Mouse (Mus musculus) liver, embryonic 14.5 days (tissue): ENCODE measurements at regions not wholly inside any gene's neighbourhood (a gene's known extent, or its start where the extent isn't known, plus 50 kb on each side); places are given as distances from the start of the nearest gene placed in this dataset.

ENCODE experiments used
- CTCF ChIP-seq: IDR thresholded peaks from 2 replicates; pipeline ENCODE4 v1.5.1; 2016; ENCODE audit warnings: antibody characterized with exemption, low read depth, control low read depth
- EP300 ChIP-seq: IDR thresholded peaks from 2 replicates; pipeline ENCODE4 v1.6.1; 2016; ENCODE audit warnings: antibody characterized with exemption, low read depth

DNA sequence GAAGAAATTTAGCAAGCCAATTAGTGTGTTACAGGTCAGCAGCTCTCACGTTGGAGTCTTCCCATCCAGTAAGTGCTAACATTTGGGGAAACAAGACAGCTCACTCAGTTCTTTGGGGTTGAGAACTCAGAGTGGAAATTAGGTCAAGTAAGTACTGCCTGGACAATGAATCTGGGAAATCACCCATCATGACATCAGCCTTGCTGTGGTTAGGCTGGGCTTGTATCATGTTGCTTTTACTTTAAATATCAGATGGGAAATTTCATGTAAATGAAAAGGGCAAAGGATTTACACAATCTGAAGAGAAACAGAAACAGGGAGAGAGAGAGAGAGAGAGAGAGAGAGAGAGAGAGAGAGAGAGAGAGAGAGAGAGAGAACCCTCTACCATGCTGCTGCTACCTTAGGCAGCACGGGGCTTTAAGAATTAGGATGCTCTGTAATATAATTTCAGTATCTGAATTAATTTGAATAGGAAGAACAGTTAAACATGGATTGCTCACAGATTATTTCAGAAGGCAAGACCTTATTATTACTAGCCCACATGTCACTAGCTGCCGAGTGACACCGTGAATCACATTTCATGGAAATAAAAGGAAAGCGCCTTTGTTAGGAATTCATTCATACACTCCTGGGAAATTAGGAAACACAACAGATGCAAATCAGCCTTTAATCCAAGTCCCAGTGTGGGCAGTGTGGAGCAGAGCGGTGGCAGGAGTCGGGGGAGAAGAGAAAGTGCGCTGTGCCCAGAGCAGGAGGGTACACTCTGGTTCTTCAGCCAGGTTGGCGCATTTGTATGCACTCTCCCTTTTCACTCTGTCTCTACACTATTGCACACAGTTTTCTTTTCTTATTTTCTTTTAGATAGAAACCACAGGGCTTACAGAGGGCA is 620.2 kb upstream of the Fam92a start:
- TF ChIP-seq CTCF (no peak), EP300 (no peak)
